Mouse (Mus musculus): ENCODE results near the gene Pklr. TPM values are rescaled to one million over a fixed set of nuclear protein-coding genes. Genes with fewer than 3 reads are reported as not detected.
A peak's percentile ranks its signal among the peaks of the same experiment; 100 is the strongest.
"Not testable (repeated sequence)": the region's sequence is repeated elsewhere in the genome, so short reads cannot be mapped to it uniquely, and the experiment has no call there.

Gene Pklr
- total RNA-seq, 1 experiment from 2014 or later, result not detected

DNA sequence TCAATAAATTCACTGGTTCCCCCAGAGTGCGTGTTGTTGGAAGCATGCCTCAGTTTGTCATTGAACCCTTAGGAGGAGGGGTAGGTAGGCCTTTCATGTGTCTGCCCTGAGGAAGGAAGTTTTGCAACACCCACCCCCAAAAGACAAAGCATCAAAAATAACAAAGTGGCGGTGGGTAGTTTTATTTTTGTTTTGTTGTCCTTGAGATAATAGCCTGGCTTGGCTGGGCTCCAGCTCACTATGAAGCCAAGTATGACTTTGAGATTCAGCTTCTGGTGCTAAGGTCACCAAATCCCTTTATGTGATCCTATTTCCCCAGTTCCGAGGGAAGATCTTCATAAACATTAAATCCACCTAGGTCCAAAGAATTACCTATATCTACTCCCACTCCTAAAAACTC is 11.7 kb upstream of the Pklr start:
- peak; percentile 70 for DNase-seq

DNA sequence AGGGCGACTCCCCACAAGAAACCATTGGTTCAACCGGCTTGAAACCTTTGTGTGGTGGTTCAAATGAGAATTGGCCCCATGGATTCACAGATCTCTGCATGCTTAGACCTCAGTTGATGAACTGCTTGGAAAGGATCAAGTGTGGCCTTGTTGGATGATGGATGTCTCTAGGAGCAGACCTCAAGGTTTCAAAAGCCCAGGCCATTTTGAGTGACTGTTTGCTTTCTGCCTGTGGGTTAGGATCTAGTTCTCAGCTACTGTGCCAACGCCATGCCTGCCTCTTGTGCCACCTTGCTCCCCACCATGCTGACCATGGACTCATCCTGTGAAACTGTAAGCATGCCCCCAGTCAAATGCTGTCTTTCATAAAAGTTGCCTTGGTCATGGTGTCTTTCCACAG is 10.0 kb upstream of the Pklr start:
- no peak for DNase-seq

- DNase-seq, result no peak
Measured at GRCm38 (mm10) chr3:89129908-89130307, 6.0 kb upstream of the Pklr start.

DNA sequence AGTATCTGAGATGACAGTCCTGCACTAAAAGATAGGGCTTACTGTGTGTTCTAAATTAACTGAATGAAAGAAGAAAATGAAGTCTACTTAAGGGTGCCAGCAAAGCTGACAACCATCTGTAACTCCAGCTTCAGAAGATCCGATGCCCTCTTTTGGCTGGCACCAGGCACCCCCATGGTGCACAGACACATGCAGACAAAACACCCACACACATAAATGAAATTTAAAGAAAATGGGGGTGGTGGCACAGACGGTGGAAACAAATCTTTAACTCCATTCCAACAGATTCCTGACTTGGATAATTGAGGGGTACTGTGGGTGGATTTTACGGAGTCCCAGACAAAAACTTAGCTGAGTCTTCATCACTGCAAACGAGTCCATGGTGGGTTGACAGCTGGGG is 4.1 kb upstream of the Pklr start:
- no peak for DNase-seq

DNA sequence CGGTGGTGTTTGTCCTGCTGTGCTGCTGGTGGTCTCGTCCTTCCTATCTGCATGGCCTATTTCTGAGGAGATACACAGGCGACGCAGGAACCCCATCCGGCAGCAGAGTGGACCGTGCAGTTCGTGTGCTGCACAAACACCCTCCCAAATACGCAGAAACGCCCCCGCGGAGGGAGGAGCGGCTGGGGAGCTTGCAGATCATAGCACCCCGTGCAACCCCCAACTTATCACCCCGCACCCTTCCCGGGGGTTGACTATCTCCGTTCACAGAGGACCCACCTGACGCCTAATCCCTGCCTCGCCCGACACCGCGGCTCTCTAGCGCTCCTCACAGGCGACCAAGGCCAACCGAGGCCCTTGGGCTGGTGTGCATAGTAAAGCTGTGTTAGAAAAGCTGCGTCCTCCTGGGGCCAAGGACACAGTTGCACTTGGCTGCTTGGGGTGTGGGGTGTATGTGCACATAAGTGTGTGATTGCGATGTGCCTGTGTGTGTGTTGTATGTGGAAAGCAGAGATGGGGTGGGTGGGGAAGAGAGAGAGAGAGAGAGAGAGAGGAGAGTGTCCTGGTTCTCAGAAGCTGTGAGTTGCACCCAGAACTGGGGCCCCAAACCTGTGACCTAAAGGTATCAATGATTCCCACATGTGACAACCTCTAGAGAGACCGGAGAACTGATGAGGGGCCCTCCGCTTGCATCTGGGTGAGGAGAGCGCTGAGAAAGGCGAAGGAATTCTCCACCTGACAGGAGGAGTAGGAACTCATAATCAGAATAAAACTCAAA is 3.5 kb upstream of the Pklr start:
- DNase-seq, result peak; percentile 64

DNA sequence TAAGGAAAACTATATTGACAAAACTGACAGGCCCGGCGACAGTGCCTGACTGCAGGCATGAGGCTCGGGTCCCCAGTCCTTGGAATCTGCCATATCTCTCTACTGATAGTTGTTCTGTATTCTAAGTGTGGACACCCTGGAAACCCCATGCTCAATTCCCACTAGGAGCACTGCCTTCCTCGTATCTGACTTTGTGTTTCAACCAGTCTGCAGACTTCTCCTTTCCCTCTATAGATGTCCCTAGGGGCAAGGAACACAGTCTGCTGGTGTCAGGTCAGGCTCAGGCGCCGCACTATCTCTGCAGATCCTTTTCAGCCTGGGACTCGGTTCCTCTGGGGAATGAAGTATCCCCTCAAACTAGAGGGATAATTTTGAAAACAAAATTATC is 2.9 kb upstream of the Pklr start:
- DNase-seq, result no peak

- no peak for DNase-seq
Measured at GRCm38 (mm10) chr3:89133752-89134151, 2.2 kb upstream of the Pklr start.

DNA sequence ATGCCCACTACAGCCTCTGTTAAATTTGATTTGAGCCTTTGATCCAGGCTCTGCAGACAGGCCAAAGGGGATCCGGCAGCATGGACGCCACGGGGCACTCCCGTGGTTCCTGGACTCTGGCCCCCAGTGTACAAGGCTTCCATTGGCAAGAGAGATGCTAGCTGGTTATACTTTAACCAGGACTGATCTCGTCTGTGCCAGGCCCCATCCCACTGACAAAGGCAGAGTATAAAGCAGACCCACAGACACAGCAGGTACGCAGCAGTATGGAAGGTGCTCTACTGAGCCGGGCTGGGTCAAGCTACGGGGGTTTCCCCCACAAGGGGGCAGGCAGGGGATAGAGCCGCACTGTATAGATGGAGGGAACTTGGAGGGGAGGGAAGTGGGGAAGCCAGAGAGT is 423 bp downstream of the Pklr start:
- DNase-seq, result no peak

DNA sequence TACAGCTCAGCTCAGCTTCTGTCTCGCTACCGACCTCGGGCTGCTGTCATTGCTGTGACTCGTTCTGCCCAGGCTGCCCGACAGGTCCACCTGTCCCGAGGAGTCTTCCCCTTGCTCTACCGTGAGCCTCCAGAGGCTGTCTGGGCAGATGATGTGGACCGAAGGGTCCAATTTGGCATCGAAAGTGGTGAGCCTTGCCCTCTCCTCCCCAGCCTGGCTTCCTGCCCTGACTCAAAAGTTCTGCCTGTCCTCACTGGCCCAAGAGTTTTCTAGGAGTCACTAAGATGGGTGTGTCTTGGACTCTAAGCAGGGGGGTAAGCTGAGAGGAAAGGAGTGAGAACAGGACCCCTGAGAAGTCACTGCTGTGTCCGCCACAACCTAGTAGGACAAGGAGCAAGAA is 8.9 kb downstream of the Pklr start:
- DNase-seq, result no peak

GRCm38 (mm10) chr3:89145566-89145965 is 9.6 kb downstream of the Pklr start:
- DNase-seq, result no peak

GRCm38 (mm10) chr3:89147101-89147978 is 11.4 kb downstream of the Pklr start:
- DNase-seq, result no peak

- no peak for DNase-seq
Measured at GRCm38 (mm10) chr3:89147979-89148311, 12.0 kb downstream of the Pklr start.

GRCm38 (mm10) chr3:89148567-89148966 is 12.6 kb downstream of the Pklr start:
- DNase-seq, result no peak

GRCm38 (mm10) chr3:89152084-89152835 is 16.3 kb downstream of the Pklr start:
- DNase-seq, result no peak

DNA sequence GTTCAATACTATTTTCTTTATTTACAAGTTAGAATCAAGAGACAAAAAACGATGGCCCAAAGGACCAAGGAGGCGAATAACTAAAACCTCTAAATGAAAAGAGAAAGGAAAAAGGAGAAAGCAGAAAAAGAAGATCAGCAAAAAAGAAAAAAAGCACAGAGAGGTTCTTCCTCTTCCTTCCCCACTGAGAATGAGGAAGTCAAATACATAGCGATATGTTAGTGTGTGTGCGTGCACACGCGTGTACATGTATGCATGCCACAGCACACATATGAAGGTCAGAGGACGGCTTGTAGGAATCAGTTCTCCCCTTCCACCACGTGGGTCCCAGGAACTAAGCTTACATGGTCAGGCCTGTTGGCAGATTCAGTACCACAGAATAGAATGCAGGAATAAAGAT is 21.0 kb downstream of the Pklr start:
- no peak for DNase-seq

DNA sequence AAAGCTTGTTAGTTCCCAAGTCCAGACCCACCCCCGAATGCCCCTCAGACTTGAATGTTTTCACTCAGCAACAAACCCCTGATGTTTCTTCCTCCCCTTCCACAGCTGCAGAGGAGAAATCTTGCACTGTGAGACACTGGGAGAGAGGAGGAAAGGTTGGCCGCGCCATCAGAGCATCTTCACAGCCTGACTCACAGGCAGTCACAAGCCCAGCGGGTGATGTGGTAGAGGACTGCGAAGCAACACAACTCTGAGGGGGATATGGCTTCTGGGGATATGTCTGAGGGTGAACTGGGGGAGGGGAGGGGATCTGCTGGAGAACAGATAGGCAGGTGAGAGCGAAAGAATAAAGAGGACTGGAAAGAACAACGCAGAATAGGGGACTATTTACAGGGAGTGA is 22.7 kb downstream of the Pklr start:
- no peak for DNase-seq

GRCm38 (mm10) chr3:89159211-89159610 is 23.3 kb downstream of the Pklr start:
- DNase-seq, result peak; percentile 77

- DNase-seq, result peak; percentile 76
Measured at GRCm38 (mm10) chr3:89159616-89160344, 23.8 kb downstream of the Pklr start, which contains the start of gene Hcn3. Gene Hcn3, minus strand, starts transcription at chr3:89160196.

GRCm38 (mm10) chr3:89161207-89161606 is 25.3 kb downstream of the Pklr start:
- not testable (repeated sequence) for DNase-seq

GRCm38 (mm10) chr3:89161786-89162185 is 25.8 kb downstream of the Pklr start:
- no peak for DNase-seq

- DNase-seq, result no peak
Measured at GRCm38 (mm10) chr3:89163123-89163522, 27.2 kb downstream of the Pklr start.

DNA sequence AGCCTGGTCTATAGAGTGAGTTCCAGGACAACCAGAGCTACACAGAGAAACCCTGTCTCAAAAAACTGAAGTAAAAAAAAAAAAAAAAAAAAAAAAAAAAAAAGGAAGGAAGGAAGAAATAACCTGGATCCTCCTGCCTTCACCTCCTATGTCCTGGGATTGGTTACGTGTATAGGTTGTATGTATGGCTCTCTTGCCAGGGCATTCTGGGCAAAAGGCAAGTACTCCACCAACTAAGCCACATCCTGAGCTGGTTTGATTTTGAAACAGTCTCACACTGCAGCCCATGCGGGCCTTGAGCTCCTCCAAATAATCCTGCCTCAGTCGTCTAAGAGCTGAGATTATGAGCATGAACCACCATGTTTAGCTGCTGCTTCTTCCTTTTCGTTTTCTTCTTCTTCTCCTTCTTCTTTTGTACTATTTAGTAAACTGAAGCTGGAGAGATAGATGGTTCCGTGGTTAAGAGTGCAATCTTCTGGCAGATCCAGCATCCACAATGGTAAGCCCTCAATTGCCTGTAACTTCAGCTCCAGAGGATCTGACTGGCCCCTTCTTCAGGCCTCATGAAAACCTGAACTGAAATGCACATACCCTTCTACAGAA is 27.8 kb downstream of the Pklr start:
- no peak for DNase-seq

Measured in adrenal gland, postnatal 25 days (tissue).